Mouse (Mus musculus): ENCODE measurements around the gene Prss57. TPM values are rescaled to one million over a fixed set of nuclear protein-coding genes. Genes with fewer than 3 reads are reported as not detected.

Prss57 gene
- polyA plus RNA-seq, 1 experiment: 0.11 TPM

- H3K36me3 ChIP-seq (ENCODE audit: control insufficient read depth, insufficient read depth, low read length): no peaks in the 10 kb centered on the region; the same call in 1 of the 2 replicates
- no peaks in the 10 kb centered on the region for H3K27me3 ChIP-seq (ENCODE audit: control insufficient read depth, insufficient read depth, low read length)
- no peak overlapping the region for H3K27ac ChIP-seq (ENCODE audit: control insufficient read depth, insufficient read depth, low read depth, low read length)
- no peak overlapping the region for H3K4me3 ChIP-seq (ENCODE audit: control insufficient read depth, low read depth, low read length)
- TF ChIP-seq CTCF (IDR thresholded peaks at IDR 0.05; ENCODE audit: control insufficient read depth, insufficient read depth, insufficient replicate concordance, low read depth, low read length): no peak
- no peak for TF ChIP-seq POLR2A (IDR thresholded peaks at IDR 0.05; ENCODE audit: control insufficient read depth, low read depth, low read length)
- peaks cover 10% of the 10 kb centered on the region for H3K4me1 ChIP-seq (ENCODE audit: control insufficient read depth, insufficient read depth, low read length)
Measured at GRCm38 (mm10) chr10:79755854-79756253, 34.9 kb downstream of the Prss57 start.

GRCm38 (mm10) chr10:79754856-79755516 lies 35.8 kb downstream of the Prss57 start, which contains the start of gene Fgf22:
Gene Fgf22, plus strand, starts transcription at chr10:79755076.
- H3K27ac ChIP-seq (ENCODE audit: control insufficient read depth, insufficient read depth, low read depth, low read length): no peak within 1 kb of the TSS
- peaks cover 10% of the 10 kb centered on the region for H3K4me1 ChIP-seq (ENCODE audit: control insufficient read depth, insufficient read depth, low read length)
- TF ChIP-seq CTCF (IDR thresholded peaks at IDR 0.05; ENCODE audit: control insufficient read depth, insufficient read depth, insufficient replicate concordance, low read depth, low read length): no peak
- no peak for TF ChIP-seq POLR2A (IDR thresholded peaks at IDR 0.05; ENCODE audit: control insufficient read depth, low read depth, low read length)
- peak within 1 kb of the TSS; percentile 75 for H3K4me3 ChIP-seq (ENCODE audit: control insufficient read depth, low read depth, low read length)
- H3K36me3 ChIP-seq (ENCODE audit: control insufficient read depth, insufficient read depth, low read length): no peaks in the 10 kb centered on the region; the same call in 1 of the 2 replicates
- H3K27me3 ChIP-seq (ENCODE audit: control insufficient read depth, insufficient read depth, low read length): no peaks in the 10 kb centered on the region

GRCm38 (mm10) chr10:79748496-79748895 lies 42.3 kb downstream of the Prss57 start:
- H3K4me3 ChIP-seq (ENCODE audit: control insufficient read depth, low read depth, low read length): no peak overlapping the region
- peaks cover 4% of the 10 kb centered on the region for H3K4me1 ChIP-seq (ENCODE audit: control insufficient read depth, insufficient read depth, low read length)
- TF ChIP-seq POLR2A (IDR thresholded peaks at IDR 0.05; ENCODE audit: control insufficient read depth, low read depth, low read length): no peak
- TF ChIP-seq CTCF (IDR thresholded peaks at IDR 0.05; ENCODE audit: control insufficient read depth, insufficient read depth, insufficient replicate concordance, low read depth, low read length): no peak
- H3K27ac ChIP-seq (ENCODE audit: control insufficient read depth, insufficient read depth, low read depth, low read length): no peak overlapping the region
- H3K36me3 ChIP-seq (ENCODE audit: control insufficient read depth, insufficient read depth, low read length): no peaks in the 10 kb centered on the region
- H3K27me3 ChIP-seq (ENCODE audit: control insufficient read depth, insufficient read depth, low read length): no peaks in the 10 kb centered on the region

- no peaks in the 10 kb centered on the region for H3K36me3 ChIP-seq (ENCODE audit: control insufficient read depth, insufficient read depth, low read length)
- no peaks in the 10 kb centered on the region for H3K27me3 ChIP-seq (ENCODE audit: control insufficient read depth, insufficient read depth, low read length)
- peaks cover 4% of the 10 kb centered on the region for H3K4me1 ChIP-seq (ENCODE audit: control insufficient read depth, insufficient read depth, low read length)
- H3K27ac ChIP-seq (ENCODE audit: control insufficient read depth, insufficient read depth, low read depth, low read length): no peak overlapping the region
- TF ChIP-seq CTCF (IDR thresholded peaks at IDR 0.05; ENCODE audit: control insufficient read depth, insufficient read depth, insufficient replicate concordance, low read depth, low read length) (no peak), POLR2A (IDR thresholded peaks at IDR 0.05; ENCODE audit: control insufficient read depth, low read depth, low read length) (no peak)
- no peak overlapping the region for H3K4me3 ChIP-seq (ENCODE audit: control insufficient read depth, low read depth, low read length)
Measured at GRCm38 (mm10) chr10:79746774-79747151, 44.0 kb downstream of the Prss57 start.

- TF ChIP-seq POLR2A (IDR thresholded peaks at IDR 0.05; ENCODE audit: control insufficient read depth, low read depth, low read length) (peak; percentile 84), CTCF (IDR thresholded peaks at IDR 0.05; ENCODE audit: control insufficient read depth, insufficient read depth, insufficient replicate concordance, low read depth, low read length) (no peak)
- Histone ChIP-seq H3K4me3 (ENCODE audit: control insufficient read depth, low read depth, low read length) (peak within 1 kb of the TSS; percentile 88), H3K27ac (ENCODE audit: control insufficient read depth, insufficient read depth, low read depth, low read length) (peak within 1 kb of the TSS; percentile 30), H3K36me3 (ENCODE audit: control insufficient read depth, insufficient read depth, low read length) (no peaks in the 10 kb centered on the region; the same call in 1 of the 2 replicates), H3K4me1 (ENCODE audit: control insufficient read depth, insufficient read depth, low read length) (peaks cover 4% of the 10 kb centered on the region), H3K27me3 (ENCODE audit: control insufficient read depth, insufficient read depth, low read length) (no peaks in the 10 kb centered on the region)
Measured at GRCm38 (mm10) chr10:79745898-79746773, 44.6 kb downstream of the Prss57 start, which contains the start of gene Polrmt. Gene Polrmt, minus strand, starts transcription at chr10:79746581.

GRCm38 (mm10) chr10:79745411-79745810 lies 45.4 kb downstream of the Prss57 start:
- no peak for TF ChIP-seq CTCF (IDR thresholded peaks at IDR 0.05; ENCODE audit: control insufficient read depth, insufficient read depth, insufficient replicate concordance, low read depth, low read length)
- no peak for TF ChIP-seq POLR2A (IDR thresholded peaks at IDR 0.05; ENCODE audit: control insufficient read depth, low read depth, low read length)
- no peak overlapping the region for H3K27ac ChIP-seq (ENCODE audit: control insufficient read depth, insufficient read depth, low read depth, low read length)
- H3K36me3 ChIP-seq (ENCODE audit: control insufficient read depth, insufficient read depth, low read length): no peaks in the 10 kb centered on the region; the same call in none of the 2 replicates
- peaks cover 4% of the 10 kb centered on the region for H3K4me1 ChIP-seq (ENCODE audit: control insufficient read depth, insufficient read depth, low read length)
- H3K27me3 ChIP-seq (ENCODE audit: control insufficient read depth, insufficient read depth, low read length): no peaks in the 10 kb centered on the region
- no peak overlapping the region for H3K4me3 ChIP-seq (ENCODE audit: control insufficient read depth, low read depth, low read length)

Measured in testis, adult 2 months (tissue).